Mouse (Mus musculus): ENCODE measurements at regions not wholly inside any gene's neighbourhood (a gene's known extent, or its start where the extent isn't known, plus 50 kb on each side); places are given as distances from the start of the nearest gene placed in this dataset.

DNA sequence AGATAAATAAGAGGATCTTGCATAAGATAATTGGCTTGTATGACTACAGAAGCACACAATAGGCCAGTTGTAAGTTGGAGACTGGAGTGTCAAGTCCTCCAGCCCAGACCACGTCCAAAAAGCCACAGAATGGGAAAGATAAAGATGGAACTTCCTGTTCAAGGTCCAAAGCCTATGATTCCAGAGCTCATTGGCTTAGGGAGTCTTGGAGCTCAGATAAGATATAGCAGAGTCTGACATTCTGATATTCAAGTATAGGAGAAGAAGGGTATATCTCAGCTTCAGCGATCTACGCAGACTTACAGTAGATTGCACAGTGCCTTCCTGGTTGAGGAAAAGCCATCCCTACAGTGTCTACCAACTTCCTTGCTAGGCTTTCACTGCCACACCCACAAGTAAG lies 77.7 kb upstream of the Ralgapa2 start:
- TF ChIP-seq POLR2A (IDR thresholded peaks at IDR 0.05; ENCODE audit: extremely low read depth, insufficient read depth, low read length) = no peak
- no peak for TF ChIP-seq CTCF (IDR thresholded peaks at IDR 0.05; ENCODE audit: low read depth, low read length)
